ENCODE assay signal across 11 mouse cellular contexts in the genomic region with DNA sequence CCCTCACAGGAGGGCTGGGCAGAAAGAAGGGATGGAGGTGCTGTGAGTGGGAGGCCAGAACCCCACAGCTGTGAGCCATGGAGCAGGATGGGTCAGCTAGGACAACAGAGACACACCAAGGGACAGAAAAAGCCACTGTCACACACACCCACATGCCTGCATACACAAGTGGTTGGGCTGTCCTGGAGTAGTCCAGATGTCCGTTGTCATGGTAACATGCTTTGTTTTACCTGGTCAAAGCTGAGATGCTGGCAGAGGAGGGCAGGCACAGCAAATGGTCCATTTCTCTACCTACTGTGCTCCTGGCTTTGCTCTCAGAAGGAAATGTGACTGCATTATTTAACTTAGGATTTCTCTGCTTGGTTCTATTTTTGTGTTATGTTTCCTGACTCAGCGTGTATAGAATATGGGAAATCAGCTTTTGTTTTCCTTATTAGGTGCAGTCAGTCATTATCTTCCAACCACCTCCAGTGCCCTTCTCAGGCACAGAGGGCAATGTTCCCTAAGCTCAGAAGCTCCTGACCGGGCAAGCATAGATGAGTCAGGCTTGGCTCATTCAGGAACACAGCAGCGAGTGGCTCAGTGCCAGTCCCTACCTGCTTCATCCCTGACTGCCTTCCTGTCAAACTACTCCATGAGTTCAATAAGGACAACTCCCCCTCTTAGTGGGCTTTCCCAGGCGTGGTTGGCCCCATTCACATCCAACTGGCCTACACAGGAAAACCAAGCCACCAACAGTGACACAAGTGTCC.
DNase-seq lines count a peak whose midpoint lies in the region; ATAC-seq lines count a peak whose summit lies in the region.
"Had no signal": no experiment of that assay in that cellular context is flagged by ENCODE, and none has a peak within 500 bp of the region (broad histone marks: within the 10 kb centered on the region; RNA-seq: fewer than 3 reads in every experiment).

No protein-coding gene starts in this region.

- no peaks in the 10 kb centered on the region for H3K27me3 ChIP-seq in hindbrain, embryonic 15.5 days
- H3K27me3 ChIP-seq in hindbrain, embryonic 12.5 days = no peaks in the 10 kb centered on the region
- peaks cover 30% of the 10 kb centered on the region for H3K27me3 ChIP-seq in megakaryocyte, embryonic 14.5 days (replicated peaks)

- ATAC-seq in hindbrain, embryonic 15.5 days (ENCODE audit: low FRiP score, low read depth) = peak; percentile 39
- ATAC-seq in hindbrain, embryonic 12.5 days (ENCODE audit: low FRiP score) = no peak
- ATAC-seq in megakaryocyte, adult 5-6 weeks (ENCODE audit: poor library complexity, severe bottlenecking) = no peak

- no peak overlapping the region for H3K4me3 ChIP-seq in hindbrain, embryonic 15.5 days
- no peak overlapping the region for H3K4me3 ChIP-seq in hindbrain, embryonic 12.5 days
- H3K4me3 ChIP-seq in megakaryocyte, embryonic 14.5 days (replicated peaks) = peak overlapping the region; percentile 3
- H3K4me3 ChIP-seq: erythroblast, embryonic 14.5 days had no signal

- H3K4me1 ChIP-seq in hindbrain, embryonic 15.5 days (replicated peaks) = peaks cover 20% of the 10 kb centered on the region
- peaks cover 14% of the 10 kb centered on the region for H3K4me1 ChIP-seq in hindbrain, embryonic 12.5 days
- H3K4me1 ChIP-seq in megakaryocyte, embryonic 14.5 days = peaks cover 9% of the 10 kb centered on the region

- H3K36me3 ChIP-seq in hindbrain, embryonic 15.5 days = no peaks in the 10 kb centered on the region
- H3K36me3 ChIP-seq in hindbrain, embryonic 12.5 days = peaks cover 16% of the 10 kb centered on the region; the same call in 1 of the 2 replicates
- no peaks in the 10 kb centered on the region for H3K36me3 ChIP-seq in megakaryocyte, embryonic 14.5 days (replicated peaks; ENCODE audit: low read length)

- no peak overlapping the region for H3K27ac ChIP-seq in hindbrain, embryonic 15.5 days (replicated peaks)
- no peak overlapping the region for H3K27ac ChIP-seq in hindbrain, embryonic 12.5 days

- DNase-seq in cerebellum, adult 11 months = peak; percentile 62
- peak; percentile 18 for DNase-seq in fat pad, adult 2 months (ENCODE audit: extremely low read depth, low read depth, low spot score)
- DNase-seq in spleen, postnatal 14 days (ENCODE audit: low spot score in 2 of 2) = no peak
- DNase-seq in right cerebral cortex, postnatal 36 days (ENCODE audit: low spot score in 2 of 2) = no peak
- DNase-seq: gastrocnemius, postnatal 25 days; lung, adult 2 months had no signal

- WGBS in hindbrain, embryonic 15.5 days = 70% methylated on average over 5 of the region's 5 CpGs
- 80% methylated on average over 5 of the region's 5 CpGs for WGBS in hindbrain, embryonic 12.5 days

- no peak overlapping the region for H3K4me2 ChIP-seq in hindbrain, embryonic 15.5 days
- H3K4me2 ChIP-seq in hindbrain, embryonic 12.5 days (replicated peaks) = no peak overlapping the region

- no peaks in the 10 kb centered on the region for H3K9me3 ChIP-seq in hindbrain, embryonic 15.5 days
- no peaks in the 10 kb centered on the region for H3K9me3 ChIP-seq in hindbrain, embryonic 12.5 days (replicated peaks)
- H3K9me3 ChIP-seq in megakaryocyte, embryonic 14.5 days = no peaks in the 10 kb centered on the region

- no peak overlapping the region for H3K9ac ChIP-seq in hindbrain, embryonic 15.5 days
- no peak overlapping the region for H3K9ac ChIP-seq in hindbrain, embryonic 12.5 days

Comparison
In these comparisons a context has a peak if more than half of its experiments do, and no peak if none do; other contexts are left out.
1. DNase-seq: peak in cerebellum, adult 11 months (single experiment) and fat pad, adult 2 months (single experiment); none in spleen, postnatal 14 days (0 of 2) and right cerebral cortex, postnatal 36 days (0 of 2).